Mouse (Mus musculus) liver, embryonic 11.5 days (tissue): ENCODE results near the gene Rab5b. TPM values are rescaled to one million over a fixed set of nuclear protein-coding genes. Genes with fewer than 3 reads are reported as not detected.
A peak's percentile ranks its signal among the peaks of the same experiment; 100 is the strongest.

Experiments used
- ATAC-seq: fragments of 200-750 bp; cut with Nextera tagmentation; replicated peaks from 2 replicates; pipeline ENCODE4 v1.8.0; 2017; ENCODE audit warnings: moderate number of reproducible peaks, mild to moderate bottlenecking, moderate TSS enrichment, moderate library complexity; ENCODE audit not compliant: low FRiP score
- DNase-seq: peaks from one replicate; pipeline ENCODE4 v3.0.0-alpha.2; 2017; ENCODE audit warnings: low spot score
- H3K27ac ChIP-seq: fragments of 300-500 bp; sonication (generic); 2 replicates; pipeline ENCODE4 v1.5.1; 2014; ENCODE audit warnings: mild to moderate bottlenecking, low read depth, low read length, control low read depth
- H3K27me3 ChIP-seq: fragments of 300-500 bp; sonication (generic); replicated peaks from 2 replicates; pipeline ENCODE4 v1.6.1; 2014; ENCODE audit warnings: low read length, mixed read lengths; ENCODE audit not compliant: control insufficient read depth, insufficient read depth
- H3K36me3 ChIP-seq: fragments of 300-500 bp; sonication (generic); 2 replicates; pipeline ENCODE4 v1.6.1; 2014; ENCODE audit warnings: mild to moderate bottlenecking, low read length, moderate library complexity, mixed read lengths; ENCODE audit not compliant: control insufficient read depth, insufficient read depth
- H3K4me1 ChIP-seq: fragments of 300-500 bp; sonication (generic); replicated peaks from 2 replicates; pipeline ENCODE4 v1.6.1; 2014; ENCODE audit warnings: low read length, mixed read lengths; ENCODE audit not compliant: control insufficient read depth, insufficient read depth
- H3K4me2 ChIP-seq: fragments of 300-500 bp; sonication (generic); 2 replicates; pipeline ENCODE4 v1.6.1; 2014; ENCODE audit warnings: mild to moderate bottlenecking, control low read depth, moderate library complexity
- H3K4me3 ChIP-seq: fragments of 300-500 bp; sonication (generic); 2 replicates; pipeline ENCODE4 v1.5.1; 2014; ENCODE audit warnings: low read depth, low read length, control low read depth
- H3K9ac ChIP-seq: fragments of 300-500 bp; sonication (generic); 2 replicates; pipeline ENCODE4 v1.6.1; 2014; ENCODE audit warnings: low read depth, low read length, control low read depth
- H3K9me3 ChIP-seq: fragments of 300-500 bp; sonication (generic); 2 replicates; pipeline ENCODE4 v1.6.1; 2016; ENCODE audit warnings: low read length, inconsistent platforms, mixed read lengths; ENCODE audit not compliant: control insufficient read depth
- WGBS: fragments of 180-500 bp; shearing (Covaris S2); extraction: QIAGEN DNeasy Blood & Tissue Kit; methylation state at CpG from one replicate; pipeline ENCODE4 v1.1.7; 2014; 5-methylcytosine and 5-hydroxymethylcytosine counted together
- polyA plus RNA-seq: library from polyadenylated mRNA; unstranded; fragments of >200 nt; fragmentation: Nextera tagmentation; extraction: Ambion mirVana; gene quantifications from 2 replicates; pipeline ENCODE4 v1.2.1, GENCODE M21; 2014

Rab5b gene
- polyA plus RNA-seq, 1 experiment from 2014 or later = 47.1 TPM

GRCm38 (mm10) chr10:128627398-128628317 lies 68.4 kb downstream of the Rab5b start:
- peak; percentile 48 for ATAC-seq
- WGBS = 72% methylated on average over 10 of the region's 10 CpGs
- H3K4me1 ChIP-seq = peaks cover 15% of the 10 kb centered on the region
- DNase-seq = no peak
- H3K4me3 ChIP-seq = no peak overlapping the region
- peaks cover 20% of the 10 kb centered on the region for H3K36me3 ChIP-seq
- H3K9me3 ChIP-seq = no peaks in the 10 kb centered on the region
- H3K27me3 ChIP-seq = peaks cover 3% of the 10 kb centered on the region
- H3K27ac ChIP-seq = no peak overlapping the region
- no peak overlapping the region for H3K9ac ChIP-seq
- H3K4me2 ChIP-seq = no peak overlapping the region

Other genes with a start within 250 kb of the Rab5b start
- gene Smarcc2, start 237.0 kb downstream of the Rab5b start, polyA plus RNA-seq = 59.0 and 59.7 TPM in 2 replicates
- 639 and 685 TPM in 2 replicates for gene Myl6, start 202.1 kb downstream of the Rab5b start, polyA plus RNA-seq
- gene Myl6b, start 197.6 kb downstream of the Rab5b start, polyA plus RNA-seq = 3.9 and 4.2 TPM in 2 replicates
- gene Esyt1, start 170.4 kb downstream of the Rab5b start, polyA plus RNA-seq = 19.1 TPM in 2 replicates
- 9.9 and 11.1 TPM in 2 replicates for gene Zc3h10, start 148.5 kb downstream of the Rab5b start, polyA plus RNA-seq
- 3,476 and 3,859 TPM in 2 replicates for gene Rpl41, start 147.0 kb downstream of the Rab5b start, polyA plus RNA-seq
- 384 and 397 TPM in 2 replicates for gene Pa2g4, start 130.3 kb downstream of the Rab5b start, polyA plus RNA-seq
- 3.0 and 3.7 TPM in 2 replicates for gene Erbb3, start 106.6 kb downstream of the Rab5b start, polyA plus RNA-seq
- 848 and 955 TPM in 2 replicates for gene Rps26, start 69.5 kb downstream of the Rab5b start, polyA plus RNA-seq
- gene Ikzf4, start 50.3 kb downstream of the Rab5b start, polyA plus RNA-seq = 0.96 and 1.3 TPM in 2 replicates
- 12.4 and 12.5 TPM in 2 replicates for gene Suox, start 22.2 kb downstream of the Rab5b start, polyA plus RNA-seq
- 0.83 and 0.85 TPM in 2 replicates for gene Pmel, start 7.9 kb upstream of the Rab5b start, polyA plus RNA-seq
- gene Cdk2, start 8.8 kb upstream of the Rab5b start, polyA plus RNA-seq = 102 and 117 TPM in 2 replicates
- gene Dgka, start 48.6 kb upstream of the Rab5b start, polyA plus RNA-seq = 4.6 and 5.5 TPM in 2 replicates
- gene Pym1, start 51.6 kb upstream of the Rab5b start, polyA plus RNA-seq = 40.1 and 42.1 TPM in 2 replicates
- gene Mmp19, start 94.6 kb upstream of the Rab5b start, polyA plus RNA-seq = 9.2 and 10.2 TPM in 2 replicates
- gene Dnajc14, start 107.8 kb upstream of the Rab5b start, polyA plus RNA-seq = 32.5 and 34.1 TPM in 2 replicates
- 8.1 and 8.8 TPM in 2 replicates for gene Tmem198b, start 108.1 kb upstream of the Rab5b start, polyA plus RNA-seq
- 229 and 250 TPM in 2 replicates for gene Sarnp, start 121.1 kb upstream of the Rab5b start, polyA plus RNA-seq
- 114 and 116 TPM in 2 replicates for gene Ormdl2, start 125.4 kb upstream of the Rab5b start, polyA plus RNA-seq
- 3.3 and 3.5 TPM in 2 replicates for gene Gdf11, start 195.5 kb upstream of the Rab5b start, polyA plus RNA-seq
- gene Cd63, start 204.7 kb upstream of the Rab5b start, polyA plus RNA-seq = 193 and 198 TPM in 2 replicates
- gene Rdh5, start 226.6 kb upstream of the Rab5b start, polyA plus RNA-seq = 11.1 and 13.1 TPM in 2 replicates
- 128 and 140 TPM in 2 replicates for gene Bloc1s1, start 227.8 kb upstream of the Rab5b start, polyA plus RNA-seq
- gene Itga7, start 237.6 kb upstream of the Rab5b start, polyA plus RNA-seq = 0.14 and 0.21 TPM in 2 replicates